Mouse (Mus musculus) right cerebral cortex, postnatal 14 days (tissue): Measurements from ENCODE around the gene Akap7.
"Not testable (repeated sequence)": the region's sequence is repeated elsewhere in the genome, so short reads cannot be mapped to it uniquely, and the experiment has no call there.

Experiments used
- DNase-seq: peaks from one replicate; pipeline ENCODE4 v3.0.0; 2022

Akap7 gene

GRCm38 (mm10) chr10:25253006-25253405 is 54.7 kb downstream of the Akap7 start:
- DNase-seq = no peak

- peak; percentile 71 for DNase-seq
Measured at GRCm38 (mm10) chr10:25250108-25250507, 57.6 kb downstream of the Akap7 start.

- DNase-seq = no peak
Measured at GRCm38 (mm10) chr10:25246173-25246572, 61.5 kb downstream of the Akap7 start.

- peak; percentile 48 for DNase-seq
Measured at GRCm38 (mm10) chr10:25239156-25239555, 68.5 kb downstream of the Akap7 start.

DNA sequence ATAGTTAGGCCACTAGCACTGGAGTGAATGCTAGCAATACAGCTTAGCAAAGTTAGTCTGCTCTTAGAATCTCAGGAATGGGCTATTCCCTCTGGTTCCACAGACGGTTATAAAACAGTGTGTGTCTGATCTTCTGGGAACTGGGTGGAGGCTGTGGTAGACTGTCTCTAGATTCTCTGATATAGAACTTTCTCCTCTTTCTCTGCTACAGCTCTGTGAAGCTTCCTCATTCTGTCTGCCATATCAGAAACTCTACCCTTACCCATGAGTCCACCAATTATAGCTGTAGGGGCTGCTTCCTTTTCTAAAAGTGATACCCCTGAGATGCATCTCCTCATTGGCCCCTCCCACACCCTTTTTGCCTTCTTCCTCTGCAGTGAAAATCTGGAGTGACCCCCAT is 73.6 kb downstream of the Akap7 start:
- no peak for DNase-seq

DNA sequence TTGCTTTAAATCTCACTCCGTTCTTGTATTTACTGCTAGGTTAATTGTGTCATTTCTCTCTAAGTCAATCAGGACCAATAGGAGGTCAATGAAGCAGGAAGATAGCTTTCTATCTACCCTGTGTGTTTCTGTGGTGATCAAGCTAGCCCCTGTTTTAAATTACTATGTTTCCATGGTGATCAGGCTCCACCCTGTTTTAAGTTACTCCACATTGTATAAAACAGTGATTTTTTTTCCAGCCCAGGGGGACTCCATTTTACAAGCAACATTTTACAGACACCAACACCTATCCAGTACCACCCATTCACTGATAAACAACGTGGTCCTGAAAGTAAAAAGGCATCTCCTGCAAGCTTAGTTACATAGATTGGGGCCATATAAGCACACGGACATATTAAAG is 75.0 kb downstream of the Akap7 start:
- DNase-seq = no peak

DNA sequence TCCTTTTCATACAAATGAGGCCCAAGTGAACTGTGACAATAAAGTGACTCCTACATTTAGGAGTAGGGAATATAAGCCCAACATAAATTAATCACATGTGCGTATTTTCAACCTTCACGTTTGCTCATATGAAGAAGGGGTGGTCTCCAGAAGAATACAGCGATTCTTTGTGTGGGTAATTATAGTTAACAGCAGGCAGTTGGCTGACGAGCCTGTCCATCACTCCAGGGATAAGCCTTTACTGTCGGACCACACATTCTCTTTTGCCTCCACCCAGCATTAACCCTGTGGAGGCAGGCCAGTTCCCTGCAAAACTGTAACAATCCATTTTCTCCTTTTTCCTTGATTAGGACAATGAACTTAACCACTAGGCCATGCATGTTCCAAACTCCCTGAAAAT is 76.3 kb downstream of the Akap7 start:
- no peak for DNase-seq

GRCm38 (mm10) chr10:25224371-25224770 is 83.3 kb downstream of the Akap7 start:
- no peak for DNase-seq

DNA sequence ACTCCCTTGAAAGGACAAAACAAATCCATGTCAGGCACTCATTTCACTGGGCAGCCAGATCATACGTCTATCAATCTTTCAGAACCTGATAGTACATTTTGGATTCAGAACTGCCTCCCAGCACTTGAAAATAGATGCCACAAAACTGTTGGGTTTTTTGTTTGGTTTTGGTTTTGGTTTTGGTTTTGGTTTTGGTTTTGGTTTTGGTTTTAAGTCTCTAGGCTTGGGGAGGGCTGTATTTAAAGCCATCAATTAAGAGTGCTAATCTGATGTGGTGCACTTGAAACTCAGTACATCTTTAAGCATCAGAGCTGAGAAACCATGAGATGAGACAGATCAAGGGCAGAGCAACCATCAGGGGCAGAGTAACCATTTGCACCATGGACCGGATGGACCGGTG is 86.9 kb downstream of the Akap7 start:
- DNase-seq = no peak

GRCm38 (mm10) chr10:25219901-25220495 is 87.7 kb downstream of the Akap7 start:
- no peak for DNase-seq

DNA sequence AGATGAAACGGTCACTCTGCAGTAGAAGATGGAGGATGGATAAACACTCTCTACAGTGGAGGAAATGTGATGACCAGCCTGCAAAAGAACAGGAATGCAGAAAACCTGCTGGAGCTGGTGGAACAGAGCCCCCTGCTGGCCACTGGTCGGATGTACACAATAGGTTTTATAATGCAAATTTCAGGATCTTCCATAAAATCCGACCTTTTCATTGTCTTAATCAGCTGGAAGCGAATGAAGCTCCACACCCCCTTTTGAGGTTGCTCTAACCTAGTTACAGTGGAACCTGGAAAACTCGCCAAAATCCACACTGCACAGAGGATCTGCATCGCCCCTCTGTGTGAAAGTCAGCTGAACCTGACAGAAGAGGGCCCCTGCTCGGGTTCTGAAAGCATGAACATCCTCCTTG is 88.4 kb downstream of the Akap7 start:
- peak; percentile 82 for DNase-seq

DNA sequence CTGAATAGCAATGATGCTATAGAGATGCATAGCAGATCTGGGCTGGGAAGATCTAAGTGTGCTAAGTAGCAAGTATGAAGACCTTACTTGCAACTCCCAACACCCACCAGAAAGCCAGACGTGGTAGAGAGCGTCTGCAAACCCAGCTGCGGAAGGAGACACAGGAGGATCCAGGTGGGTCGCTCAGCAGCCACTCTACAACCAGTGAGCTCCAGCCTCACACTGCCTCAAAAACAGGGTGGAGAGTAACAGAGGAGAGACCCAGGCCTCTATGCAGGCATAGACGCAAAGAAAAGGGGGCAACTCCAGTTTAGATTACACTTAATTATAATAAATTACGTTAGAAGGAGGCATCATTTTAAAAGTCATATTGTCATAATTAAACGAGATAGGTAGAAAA is 88.9 kb downstream of the Akap7 start:
- DNase-seq = no peak

DNA sequence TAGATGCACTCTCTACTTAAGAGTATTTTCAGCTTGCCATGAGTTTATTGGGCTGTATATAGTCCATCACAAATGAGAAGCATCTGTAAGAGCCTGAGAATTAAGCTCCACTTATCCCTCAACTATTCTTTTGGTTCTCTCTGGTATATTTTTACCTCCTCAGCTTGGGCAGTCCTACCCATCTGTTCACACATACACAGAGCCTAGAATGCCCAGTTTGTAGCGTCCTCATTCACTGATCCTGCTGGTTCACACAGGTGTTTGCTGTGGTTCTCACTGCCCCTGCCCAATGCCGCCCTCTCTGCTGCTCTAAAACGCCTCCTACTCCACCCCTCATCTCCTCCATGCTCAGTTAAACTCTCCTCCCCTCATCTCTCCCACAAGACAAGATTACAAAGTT is 91.7 kb downstream of the Akap7 start:
- DNase-seq = no peak

DNA sequence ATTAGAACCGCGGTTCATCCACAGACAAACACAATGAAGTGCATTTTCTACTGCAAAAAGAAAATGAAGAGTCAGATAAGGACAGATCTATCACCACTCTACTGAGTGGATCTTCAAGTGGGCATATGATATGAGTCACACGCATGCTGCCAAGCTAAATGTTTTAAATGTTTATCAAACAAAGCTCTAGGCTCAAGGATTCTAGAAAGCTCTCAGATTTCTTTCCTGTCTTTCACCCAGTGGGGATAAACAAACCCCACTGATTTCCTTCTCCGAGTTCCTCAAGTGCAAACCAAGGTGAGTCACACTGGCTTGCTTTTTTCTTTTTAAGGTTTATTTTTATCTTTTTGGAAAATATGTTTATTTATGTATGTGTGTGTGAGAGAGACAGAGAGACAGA is 94.0 kb downstream of the Akap7 start:
- DNase-seq = no peak

DNA sequence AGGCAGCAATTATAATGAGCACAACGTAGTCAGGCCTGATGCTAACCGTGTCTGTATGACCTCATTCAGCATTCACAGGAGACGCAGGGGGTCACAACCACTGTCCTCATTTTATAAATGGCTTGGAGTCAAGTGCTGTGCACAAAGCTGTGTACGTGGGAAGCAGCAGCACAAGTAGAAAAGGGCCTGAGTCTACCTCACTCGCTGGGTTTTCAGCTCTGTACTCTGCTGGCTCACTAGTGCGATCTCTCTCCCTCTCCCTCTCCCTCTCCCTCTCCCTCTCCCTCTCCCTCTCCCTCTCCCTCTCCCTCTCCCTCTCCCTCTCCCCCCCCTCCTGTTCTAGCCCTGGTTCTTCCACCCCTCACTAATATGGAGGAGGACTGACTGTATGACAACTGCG is 99.1 kb downstream of the Akap7 start:
- no peak for DNase-seq

GRCm38 (mm10) chr10:25207866-25208265 is 99.8 kb downstream of the Akap7 start:
- DNase-seq = no peak

DNA sequence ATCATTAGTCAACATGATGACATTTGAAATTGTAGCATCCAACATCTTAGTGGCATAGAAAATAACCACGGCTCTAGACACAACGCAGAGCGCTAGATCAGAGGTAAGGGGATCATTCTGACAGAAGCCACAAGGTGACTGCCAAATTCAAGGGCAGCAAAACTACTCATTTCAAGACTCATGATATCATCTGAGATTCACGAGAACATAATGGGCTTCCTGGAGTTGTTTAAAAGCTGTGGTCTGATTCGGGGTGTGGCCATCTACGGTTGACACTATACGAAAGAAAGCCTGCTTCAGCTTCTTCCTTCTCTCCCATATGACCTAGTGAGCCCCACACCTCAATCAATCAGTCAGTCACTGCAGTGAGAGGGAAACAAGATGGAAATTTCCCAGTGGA is 107.0 kb downstream of the Akap7 start:
- no peak for DNase-seq

DNA sequence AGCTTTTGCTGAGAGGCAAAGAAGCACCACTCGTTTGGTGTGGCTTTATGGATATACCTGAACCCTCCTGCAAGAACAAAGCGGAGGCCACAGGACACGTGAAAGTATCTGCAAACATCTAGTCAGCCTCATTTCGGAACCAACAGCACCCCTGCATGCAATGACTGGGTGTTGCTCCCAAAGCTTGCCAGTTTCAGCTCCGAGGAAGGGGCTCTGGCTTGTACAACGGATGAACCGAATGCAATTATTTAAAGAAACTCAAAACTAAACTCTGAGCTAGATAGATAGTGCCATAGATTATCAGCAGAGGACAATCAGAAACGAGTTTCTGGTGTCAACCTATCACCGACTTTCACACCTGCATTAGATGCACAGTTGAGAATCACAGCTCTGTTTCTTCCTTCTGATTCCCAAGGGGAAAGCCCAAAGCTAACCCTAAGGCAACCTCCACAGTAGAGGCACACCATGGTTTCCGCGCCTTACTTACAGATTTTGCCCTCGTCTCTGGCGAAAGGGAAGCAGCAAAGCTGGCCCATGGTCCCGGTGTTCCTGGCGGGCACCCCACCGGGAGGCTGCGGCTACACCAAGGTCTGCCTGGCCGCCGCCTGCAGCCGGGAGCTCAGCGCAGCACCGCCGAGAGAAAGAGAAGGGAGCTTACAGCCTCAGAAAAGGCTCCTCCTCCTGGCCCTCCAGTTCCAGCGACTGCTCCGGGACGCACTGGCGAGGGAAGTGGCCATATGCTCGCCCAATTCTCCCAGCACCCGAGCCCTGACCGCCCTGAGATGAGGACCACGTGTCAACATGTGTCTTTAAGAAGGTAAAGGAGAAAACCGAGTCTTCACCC is 107.9 kb downstream of the Akap7 start:
- peak; percentile 62 for DNase-seq

GRCm38 (mm10) chr10:25198575-25198974 is 109.1 kb downstream of the Akap7 start:
- no peak for DNase-seq

- DNase-seq = no peak
Measured at GRCm38 (mm10) chr10:25198048-25198447, 109.6 kb downstream of the Akap7 start.

- no peak for DNase-seq
Measured at GRCm38 (mm10) chr10:25192180-25193073, 115.2 kb downstream of the Akap7 start.

GRCm38 (mm10) chr10:25191166-25191565 is 116.5 kb downstream of the Akap7 start:
- DNase-seq = no peak

DNA sequence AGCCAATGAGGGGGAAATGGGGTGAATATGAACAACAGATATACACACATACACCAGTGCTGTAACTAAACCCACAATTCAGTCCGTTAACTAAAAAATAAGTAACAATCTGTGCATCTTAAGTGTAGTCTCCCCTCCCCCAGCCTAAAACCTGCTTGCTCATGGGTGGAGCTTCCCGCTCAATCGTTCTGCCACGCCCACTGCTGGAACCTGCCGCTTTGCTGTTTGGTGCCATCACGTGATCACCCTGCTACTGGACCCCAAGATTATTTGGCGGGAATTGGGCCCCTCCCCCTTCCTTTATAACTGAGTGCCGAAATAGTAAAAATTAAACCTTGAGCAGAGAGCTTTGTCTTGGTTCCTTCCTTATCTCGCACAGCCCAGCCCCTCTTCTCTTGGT is 121.4 kb downstream of the Akap7 start:
- not testable (repeated sequence) for DNase-seq

GRCm38 (mm10) chr10:25185691-25186090 is 122.0 kb downstream of the Akap7 start:
- no peak for DNase-seq
